Mouse (Mus musculus): ENCODE results near the gene Snx29. TPM values are rescaled to one million over a fixed set of nuclear protein-coding genes. Genes with fewer than 3 reads are reported as not detected.
"Not testable (repeated sequence)": the region's sequence is repeated elsewhere in the genome, so short reads cannot be mapped to it uniquely, and the experiment has no call there.

Snx29 gene
- total RNA-seq, 2 experiments from 2014 or later = 10.8 to 14.9 TPM

DNA sequence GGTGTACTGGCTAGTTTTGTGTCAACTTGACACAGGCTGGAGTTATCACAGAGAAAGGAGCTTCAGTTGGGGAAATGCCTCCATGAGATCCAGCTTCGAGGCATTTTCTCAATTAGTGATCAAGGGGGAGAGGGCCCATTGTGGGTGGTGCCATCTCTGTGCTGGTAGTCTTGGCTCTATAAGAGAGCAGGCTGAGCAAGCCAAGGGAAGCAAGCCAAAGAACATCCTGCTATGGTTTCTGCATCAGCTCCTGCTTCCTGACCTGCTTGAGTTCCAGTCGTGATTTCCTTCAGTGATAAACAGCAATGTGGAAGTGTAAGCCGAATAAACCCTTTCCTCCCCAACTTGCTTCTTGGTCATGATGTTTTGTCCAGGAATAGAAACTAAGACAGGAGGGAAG, 253.0 kb downstream of the Snx29 start:
- intact Hi-C loops (cut with DNase I); DNase-seq: not testable (repeated sequence)

GRCm38 (mm10) chr16:11577541-11578255, 255.0 kb downstream of the Snx29 start:
- DNase-seq = no peak
- intact Hi-C loops (cut with DNase I) = no loop called here

- peak; percentile 29 to 48 for DNase-seq
- intact Hi-C loops (cut with DNase I) = loop anchor here (2.0 to 5.0 kb wide), 2 partner anchors 23 to 363 kb away; no protein-coding TSS in a partner anchor
Measured at GRCm38 (mm10) chr16:11579676-11580098, 257.0 kb downstream of the Snx29 start.

- intact Hi-C loops (cut with DNase I) = loop anchor here (5.0 kb wide), 1 partner anchor 358 kb away; no protein-coding TSS in a partner anchor
- no peak for DNase-seq
Measured at GRCm38 (mm10) chr16:11583941-11584639, 261.4 kb downstream of the Snx29 start.

DNA sequence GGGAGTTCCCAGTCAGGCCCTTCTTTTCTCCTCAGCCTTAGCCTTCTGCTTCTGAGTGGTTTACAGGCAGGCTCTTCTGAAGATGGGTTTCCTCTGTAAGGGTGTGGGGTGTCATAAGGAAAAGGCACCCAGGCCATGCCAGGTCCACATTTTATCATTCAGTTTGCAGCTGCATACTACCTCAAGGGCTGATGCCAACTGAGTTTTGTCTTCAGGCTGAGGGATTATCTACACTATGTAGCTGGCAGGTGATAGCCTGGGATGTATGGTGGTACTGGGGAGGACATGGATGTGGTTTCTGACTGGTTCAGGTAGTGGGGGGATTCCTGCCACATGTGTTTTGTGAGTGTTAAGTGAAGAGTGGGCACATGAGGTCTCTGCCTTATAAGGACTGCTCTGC, 266.0 kb downstream of the Snx29 start:
- DNase-seq = no peak
- intact Hi-C loops (cut with DNase I) = no loop called here

DNA sequence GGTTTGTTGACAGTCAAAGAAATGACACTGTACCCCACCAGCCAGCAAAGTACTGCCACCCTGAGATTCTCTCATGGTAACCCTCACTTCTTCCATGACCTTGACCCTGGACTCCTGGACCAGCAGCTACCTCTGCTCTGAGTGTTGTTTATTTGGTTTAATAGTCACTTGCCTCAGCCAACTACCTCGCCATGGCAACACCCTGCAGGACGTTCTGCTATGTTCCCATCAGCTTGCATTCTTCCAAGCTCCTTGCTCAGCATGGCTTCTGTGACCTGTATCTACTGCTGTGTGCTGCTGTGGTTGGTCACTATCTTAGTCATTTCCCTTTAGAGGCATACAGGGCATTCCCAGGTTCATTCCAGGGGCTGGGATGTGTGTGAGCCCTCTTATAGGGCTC, 266.6 kb downstream of the Snx29 start:
- intact Hi-C loops (cut with DNase I) = no loop called here
- DNase-seq = no peak

- intact Hi-C loops (cut with DNase I) = no loop called here
- no peak for DNase-seq
Measured at GRCm38 (mm10) chr16:11589782-11590695, 267.3 kb downstream of the Snx29 start.

- DNase-seq = no peak
- intact Hi-C loops (cut with DNase I) = no loop called here
Measured at GRCm38 (mm10) chr16:11596599-11596998, 273.9 kb downstream of the Snx29 start.

GRCm38 (mm10) chr16:11597769-11598168, 275.1 kb downstream of the Snx29 start:
- intact Hi-C loops (cut with DNase I) = no loop called here
- no peak for DNase-seq

- intact Hi-C loops (cut with DNase I) = no loop called here
- no peak for DNase-seq
Measured at GRCm38 (mm10) chr16:11599523-11599922, 276.8 kb downstream of the Snx29 start.

DNA sequence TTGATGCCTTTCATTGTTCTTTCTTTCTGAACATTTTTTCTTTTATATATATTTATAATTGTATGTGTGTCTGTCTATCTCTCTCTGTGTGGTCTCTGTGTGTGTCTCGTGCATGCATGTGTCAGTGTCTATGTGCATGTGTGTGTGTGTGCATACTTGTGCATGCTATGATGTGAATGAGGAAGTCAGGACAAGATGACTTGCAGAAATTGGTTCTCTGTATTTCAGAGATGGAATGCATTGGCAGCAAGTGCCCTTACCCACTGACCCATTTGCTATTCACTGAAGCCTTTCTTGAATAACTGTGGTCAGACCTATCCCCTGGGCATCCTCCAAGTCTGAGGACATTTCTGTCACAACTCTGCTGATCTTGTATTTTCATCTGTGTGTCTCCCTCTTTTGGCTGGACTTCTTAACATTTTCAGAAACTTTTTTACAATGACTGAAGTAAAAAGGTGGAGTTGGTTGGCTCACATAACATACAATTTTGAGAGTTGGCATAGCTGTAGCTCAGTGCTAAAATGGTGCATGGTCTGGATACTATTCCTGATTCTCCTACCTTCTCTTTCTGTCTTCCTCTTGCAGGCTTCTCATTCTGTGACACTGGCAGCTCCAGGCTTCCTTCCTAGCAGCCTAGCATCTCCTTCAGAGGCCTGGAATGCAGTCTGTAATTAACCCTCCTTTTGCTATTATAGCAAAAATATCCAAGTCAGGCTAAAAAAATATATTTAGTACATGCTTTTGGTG, 278.8 kb downstream of the Snx29 start:
- intact Hi-C loops (cut with DNase I) = loop anchor here (2.0 kb wide), 2 partner anchors 21 to 133 kb away; no protein-coding TSS in a partner anchor
- DNase-seq = no peak

GRCm38 (mm10) chr16:11603667-11604422, 281.1 kb downstream of the Snx29 start:
- intact Hi-C loops (cut with DNase I) = loop anchor here (1.0 to 2.0 kb wide), 3 partner anchors 23 to 180 kb away; no protein-coding TSS in a partner anchor
- peak; percentile 23 to 40 for DNase-seq

GRCm38 (mm10) chr16:11612526-11613126, 289.9 kb downstream of the Snx29 start:
- no peak for DNase-seq
- intact Hi-C loops (cut with DNase I) = no loop called here

DNA sequence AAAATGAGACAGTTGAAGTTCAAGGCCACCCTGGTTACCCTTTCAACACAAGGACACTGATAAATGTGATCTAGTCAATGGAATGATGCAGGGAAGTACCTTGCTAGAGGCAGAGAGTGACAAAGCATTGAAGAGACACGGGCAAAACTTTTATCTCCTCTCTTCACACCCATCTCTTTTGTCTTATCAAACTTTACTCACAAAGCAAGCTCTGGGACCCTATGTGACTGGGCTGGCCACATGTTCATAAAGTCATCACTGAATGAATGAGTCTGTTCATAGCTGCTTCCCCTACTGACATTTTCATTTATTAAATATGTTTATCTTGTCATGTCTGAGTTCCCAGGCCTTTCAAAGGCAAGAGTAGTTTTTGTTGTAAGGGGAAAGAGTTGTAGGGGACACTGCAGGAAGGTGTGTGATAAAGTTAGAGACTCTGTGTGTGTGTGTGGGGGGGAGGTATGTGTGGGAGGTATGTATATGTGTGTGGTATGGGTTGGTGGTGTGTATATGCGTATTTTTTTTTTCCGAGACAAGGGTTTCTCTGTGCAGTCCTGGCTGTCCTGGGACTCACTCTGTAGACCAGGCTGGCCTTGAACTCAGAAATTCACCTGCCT, 291.8 kb downstream of the Snx29 start:
- intact Hi-C loops (cut with DNase I) = no loop called here
- no peak for DNase-seq

GRCm38 (mm10) chr16:11615633-11616032, 292.9 kb downstream of the Snx29 start:
- intact Hi-C loops (cut with DNase I) = no loop called here
- no peak for DNase-seq

GRCm38 (mm10) chr16:11619951-11620350, 297.2 kb downstream of the Snx29 start:
- DNase-seq = no peak
- intact Hi-C loops (cut with DNase I) = no loop called here

DNA sequence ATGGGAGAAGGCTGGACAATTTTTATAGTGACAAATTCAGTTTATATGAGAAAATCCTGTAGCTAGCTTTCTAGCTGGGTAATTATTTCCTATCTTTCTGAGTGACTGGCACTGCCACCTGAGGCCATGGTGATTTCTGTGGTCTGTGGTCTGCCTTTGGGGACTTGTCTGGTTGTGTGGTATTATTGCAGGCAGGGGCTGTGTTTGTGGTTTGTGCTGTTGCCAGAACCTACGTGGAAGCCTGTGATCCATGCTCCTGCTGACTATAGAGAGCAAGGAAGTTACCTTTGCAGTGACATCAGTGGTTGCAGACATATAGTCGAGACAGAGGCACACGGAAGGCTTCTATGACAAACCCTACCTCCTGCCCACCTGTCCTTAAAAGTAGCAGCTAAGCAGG, 298.3 kb downstream of the Snx29 start:
- intact Hi-C loops (cut with DNase I) = no loop called here
- DNase-seq = no peak

- DNase-seq = no peak
- intact Hi-C loops (cut with DNase I) = no loop called here
Measured at GRCm38 (mm10) chr16:11621664-11622063, 299.0 kb downstream of the Snx29 start.

DNA sequence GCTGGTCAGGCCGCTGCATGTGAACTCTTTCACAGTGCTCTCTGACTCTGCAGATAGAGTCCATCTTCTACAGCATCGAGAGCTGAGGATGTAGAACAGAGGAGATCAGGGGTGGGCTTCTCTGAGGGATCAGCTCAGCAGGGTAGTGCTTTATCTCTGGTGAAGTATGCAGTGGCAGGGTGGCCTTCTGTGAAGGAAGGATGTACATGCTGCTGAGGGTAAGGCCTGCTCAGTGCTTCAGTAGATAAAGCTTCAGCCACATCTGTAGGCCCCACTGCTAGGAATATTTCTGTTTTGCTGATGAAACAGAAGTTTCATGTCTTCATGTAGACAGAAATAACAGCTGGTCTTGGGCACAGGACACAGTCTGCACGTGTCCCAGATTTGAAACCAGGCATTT, 300.3 kb downstream of the Snx29 start:
- intact Hi-C loops (cut with DNase I) = no loop called here
- no peak for DNase-seq

Data from heart, postnatal 36 days (tissue).